Mouse (Mus musculus): ENCODE data around the gene Bnc2.

DNA sequence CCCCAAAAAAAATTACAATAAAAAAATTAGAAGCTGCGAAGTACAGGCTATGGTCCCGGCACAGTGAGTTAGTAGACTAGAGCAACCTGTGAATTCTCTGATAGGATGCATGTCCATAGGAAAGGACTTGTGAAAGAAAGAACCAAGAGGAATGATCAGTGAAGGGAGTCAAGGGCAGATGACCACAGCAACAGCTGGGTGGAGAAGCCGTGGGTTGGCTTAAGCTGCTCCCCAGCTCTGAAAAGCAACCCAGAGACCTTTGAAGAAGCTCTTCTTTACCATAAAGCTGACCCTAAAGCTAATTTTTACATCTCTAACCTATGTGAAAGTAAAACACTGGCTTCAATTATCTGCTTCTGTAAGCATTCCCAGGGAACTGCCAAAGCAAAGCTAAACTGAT is 222.4 kb downstream of the Bnc2 start:
- TF ChIP-seq CTCF (IDR thresholded peaks at IDR 0.05; ENCODE audit: insufficient read depth, low read length) (no peak), POLR2A (IDR thresholded peaks at IDR 0.05; ENCODE audit: borderline replicate concordance, extremely low read depth, low read depth, low read length) (no peak)
